Mouse (Mus musculus) kidney, embryonic 15.5 days (tissue): ENCODE measurements around the gene Calu. TPM values are rescaled to one million over a fixed set of nuclear protein-coding genes. Genes with fewer than 3 reads are reported as not detected.

Source experiments
- ATAC-seq: fragments of 200-750 bp; cut with Nextera tagmentation; replicated peaks from 2 replicates; pipeline ENCODE4 v1.8.0; 2017; ENCODE audit warnings: moderate TSS enrichment; ENCODE audit not compliant: low FRiP score
- H3K27ac ChIP-seq: fragments of 300-500 bp; sonication (generic); 2 replicates; pipeline ENCODE4 v1.5.1; 2015; ENCODE audit warnings: mild to moderate bottlenecking, inconsistent platforms
- H3K27me3 ChIP-seq: fragments of 300-500 bp; sonication (generic); 2 replicates; pipeline ENCODE4 v1.6.1; 2015; ENCODE audit warnings: inconsistent platforms
- H3K36me3 ChIP-seq: fragments of 300-500 bp; sonication (generic); 2 replicates; pipeline ENCODE4 v1.6.1; 2015; ENCODE audit warnings: inconsistent platforms
- H3K4me1 ChIP-seq: fragments of 300-500 bp; sonication (generic); 2 replicates; pipeline ENCODE4 v1.6.1; 2015; ENCODE audit warnings: inconsistent platforms
- H3K4me2 ChIP-seq: fragments of 300-500 bp; sonication (generic); 2 replicates; pipeline ENCODE4 v1.6.1; 2015; ENCODE audit warnings: moderate library complexity, mild to moderate bottlenecking, inconsistent platforms
- H3K4me3 ChIP-seq: fragments of 300-500 bp; sonication (generic); replicated peaks from 2 replicates; pipeline ENCODE4 v1.5.1; 2015; ENCODE audit warnings: mild to moderate bottlenecking, inconsistent platforms
- H3K9ac ChIP-seq: fragments of 300-500 bp; sonication (generic); 2 replicates; pipeline ENCODE4 v1.6.1; 2015; ENCODE audit warnings: mild to moderate bottlenecking, inconsistent platforms
- H3K9me3 ChIP-seq: fragments of 300-500 bp; sonication (generic); replicated peaks from 2 replicates; pipeline ENCODE4 v1.6.1; 2016; ENCODE audit warnings: inconsistent platforms
- WGBS: fragments of 180-500 bp; shearing (Covaris S2); methylation state at CpG from one replicate; pipeline ENCODE4 v1.1.7; 2015; ENCODE audit warnings: mixed read lengths; 5-methylcytosine and 5-hydroxymethylcytosine counted together
- polyA plus RNA-seq: library from polyadenylated mRNA; unstranded; fragments of >200 nt; fragmentation: Nextera tagmentation; extraction: Ambion mirVana; gene quantifications from 2 replicates; pipeline ENCODE4 v1.2.1, GENCODE M21; 2015

Calu gene
- polyA plus RNA-seq, 1 experiment from 2014 or later, result 391 TPM

DNA sequence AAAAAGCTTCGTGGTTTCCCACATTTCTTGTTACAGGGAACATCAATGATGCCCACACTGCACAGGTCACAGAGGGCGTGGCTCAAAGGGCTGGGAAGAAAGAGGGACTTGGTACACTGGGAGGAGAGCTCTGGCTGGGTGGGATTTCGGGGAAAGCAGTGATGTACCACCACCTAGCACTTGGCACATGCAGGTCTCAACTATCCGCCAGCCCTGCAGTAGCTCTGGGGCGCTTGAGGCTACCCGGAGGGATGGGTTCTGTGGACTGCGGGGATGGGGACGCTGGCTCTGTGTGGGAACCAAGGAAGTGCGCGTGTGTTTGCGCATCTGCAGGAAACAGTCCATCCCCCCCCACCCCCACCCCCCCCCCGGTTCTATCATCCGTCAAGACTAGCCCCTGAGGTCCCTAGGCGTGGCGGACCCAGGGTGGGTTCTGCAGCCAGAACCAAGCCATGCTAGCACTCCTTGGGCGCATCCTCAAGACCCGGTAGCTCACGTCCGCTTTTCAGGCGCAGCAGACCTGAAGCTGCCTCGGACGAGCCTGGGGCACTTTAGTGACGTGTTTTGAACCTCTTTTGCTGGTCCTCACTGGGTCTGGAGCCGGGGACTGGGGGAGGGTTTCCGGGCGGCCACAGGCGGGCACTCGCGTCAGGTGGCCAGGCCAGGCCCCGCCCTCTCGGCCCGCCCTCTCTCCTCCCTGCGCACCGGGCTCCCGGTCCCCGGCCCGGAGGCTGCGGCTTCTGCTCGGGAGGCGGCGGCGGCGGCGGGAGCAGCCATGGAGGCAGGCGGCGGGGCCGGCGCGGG is 48.2 kb downstream of the Calu start, which contains the start of gene Ccdc136:
Ccdc136 (plus strand) TSS at position 400 of the 804 bp plus-strand sequence.
- peak; percentile 94 for ATAC-seq
- Histone ChIP-seq H3K4me2 (peak within 1 kb of the TSS; percentile 93), H3K27ac (peak within 1 kb of the TSS; percentile 75), H3K4me3 (peak within 1 kb of the TSS; percentile 82), H3K4me1 (peaks cover 21% of the 10 kb centered on the region), H3K36me3 (peaks cover 10% of the 10 kb centered on the region; the same call in 1 of the 2 replicates), H3K9ac (peak within 1 kb of the TSS; percentile 66), H3K9me3 (no peaks in the 10 kb centered on the region), H3K27me3 (peaks cover 31% of the 10 kb centered on the region)
- under 1% methylated on average over 45 of the region's 49 CpGs for WGBS

DNA sequence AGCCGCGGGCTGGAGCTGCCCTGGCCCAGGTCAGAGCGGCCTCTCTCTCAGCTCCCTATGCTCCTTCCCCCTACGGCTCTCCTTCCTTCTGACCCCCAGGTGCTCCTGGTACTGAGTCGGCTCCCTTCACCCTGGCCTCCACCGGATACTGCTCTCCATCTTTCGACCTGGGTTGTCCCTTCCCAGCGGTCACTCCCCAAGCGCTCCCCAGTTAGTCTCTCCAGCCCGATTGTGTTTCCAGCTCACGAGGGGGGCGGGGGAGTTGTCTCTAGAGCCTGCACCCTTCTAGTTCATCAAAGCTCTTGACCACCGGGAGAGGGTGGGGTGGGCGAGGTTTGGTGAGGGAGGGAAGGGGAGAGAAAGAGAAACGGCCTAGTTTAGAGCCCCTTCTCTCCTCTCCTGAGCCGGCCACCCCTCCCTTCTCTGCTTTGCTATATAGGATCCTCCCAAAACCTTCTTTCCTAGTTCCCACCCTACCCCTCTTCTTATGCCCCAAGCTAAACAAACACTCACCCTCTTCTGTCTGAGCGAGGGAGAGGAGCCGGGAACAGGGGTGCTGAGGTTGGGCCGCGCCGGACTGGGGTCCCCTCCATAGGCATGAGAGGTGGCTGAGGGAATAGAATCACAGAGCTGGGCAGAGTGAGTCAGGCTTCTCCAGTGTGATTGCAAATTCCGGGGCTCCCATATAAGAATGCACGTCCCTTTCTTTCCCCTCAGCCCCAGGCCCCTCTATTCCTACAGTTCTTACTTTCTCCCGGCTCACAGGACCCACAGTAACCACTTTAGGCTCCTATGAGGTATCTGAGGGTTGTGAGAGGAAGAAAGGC is 49.1 kb downstream of the Calu start:
- peak overlapping the region; percentile 82 for H3K4me3 ChIP-seq
- WGBS, result 1% methylated on average over 24 of the region's 24 CpGs
- no peaks in the 10 kb centered on the region for H3K9me3 ChIP-seq
- peaks cover 10% of the 10 kb centered on the region; the same call in 1 of the 2 replicates for H3K36me3 ChIP-seq
- peaks cover 21% of the 10 kb centered on the region for H3K4me1 ChIP-seq
- ATAC-seq, result peak; percentile 82
- H3K27me3 ChIP-seq, result peaks cover 30% of the 10 kb centered on the region
- H3K9ac ChIP-seq, result peak overlapping the region; percentile 66
- H3K27ac ChIP-seq, result peak overlapping the region; percentile 75
- peak overlapping the region; percentile 93 for H3K4me2 ChIP-seq

DNA sequence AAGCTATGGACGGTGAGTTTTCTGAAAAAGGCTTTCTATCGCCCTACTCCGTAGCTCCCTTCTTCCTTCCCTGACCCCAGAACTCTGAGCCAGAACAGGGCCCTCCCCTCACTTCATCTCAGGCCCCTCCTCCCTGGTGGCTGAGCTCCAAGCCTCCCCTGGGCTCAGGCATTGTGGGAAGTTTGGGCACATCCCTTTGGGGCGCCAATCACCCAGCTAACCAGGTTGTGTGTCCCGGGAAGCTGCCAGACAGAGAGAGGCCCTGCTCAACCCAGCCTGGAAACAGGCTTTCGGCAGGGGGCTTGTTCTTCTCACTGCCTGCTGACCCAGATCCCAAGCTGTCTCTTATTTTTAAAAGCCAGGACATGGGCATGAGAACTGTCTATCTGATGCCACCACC is 49.7 kb downstream of the Calu start:
- Histone ChIP-seq H3K9ac (peak overlapping the region; percentile 66), H3K4me1 (peaks cover 24% of the 10 kb centered on the region), H3K4me2 (peak overlapping the region; percentile 93), H3K27me3 (peaks cover 30% of the 10 kb centered on the region), H3K27ac (peak overlapping the region; percentile 75), H3K36me3 (peaks cover 10% of the 10 kb centered on the region; the same call in 1 of the 2 replicates), H3K4me3 (peak overlapping the region; percentile 82), H3K9me3 (no peaks in the 10 kb centered on the region)
- 0 out of 2 replicates have a peak, but pooled peaks have one; percentile 26 for ATAC-seq
- 6% methylated on average over 6 of the region's 6 CpGs for WGBS

DNA sequence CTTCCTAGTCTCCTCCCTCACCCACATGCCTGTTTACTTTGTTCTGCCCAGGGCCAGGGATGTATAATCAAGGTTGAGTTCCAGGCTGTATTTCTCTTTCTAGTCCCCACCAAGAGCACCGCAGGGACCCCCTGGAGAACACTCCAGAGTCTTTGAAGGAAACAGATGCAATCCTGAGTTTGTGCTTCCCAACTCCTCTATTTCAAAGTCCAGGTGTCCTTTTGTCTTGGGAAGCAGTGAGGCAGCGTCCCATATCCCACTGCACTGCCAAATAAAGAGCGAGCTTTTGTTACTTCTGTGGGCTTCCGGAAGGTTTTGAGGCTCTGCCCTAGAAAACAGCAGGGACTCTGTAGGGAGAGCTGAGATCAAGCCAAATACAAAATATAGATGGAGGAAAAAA is 52.0 kb downstream of the Calu start:
- no peak for ATAC-seq

DNA sequence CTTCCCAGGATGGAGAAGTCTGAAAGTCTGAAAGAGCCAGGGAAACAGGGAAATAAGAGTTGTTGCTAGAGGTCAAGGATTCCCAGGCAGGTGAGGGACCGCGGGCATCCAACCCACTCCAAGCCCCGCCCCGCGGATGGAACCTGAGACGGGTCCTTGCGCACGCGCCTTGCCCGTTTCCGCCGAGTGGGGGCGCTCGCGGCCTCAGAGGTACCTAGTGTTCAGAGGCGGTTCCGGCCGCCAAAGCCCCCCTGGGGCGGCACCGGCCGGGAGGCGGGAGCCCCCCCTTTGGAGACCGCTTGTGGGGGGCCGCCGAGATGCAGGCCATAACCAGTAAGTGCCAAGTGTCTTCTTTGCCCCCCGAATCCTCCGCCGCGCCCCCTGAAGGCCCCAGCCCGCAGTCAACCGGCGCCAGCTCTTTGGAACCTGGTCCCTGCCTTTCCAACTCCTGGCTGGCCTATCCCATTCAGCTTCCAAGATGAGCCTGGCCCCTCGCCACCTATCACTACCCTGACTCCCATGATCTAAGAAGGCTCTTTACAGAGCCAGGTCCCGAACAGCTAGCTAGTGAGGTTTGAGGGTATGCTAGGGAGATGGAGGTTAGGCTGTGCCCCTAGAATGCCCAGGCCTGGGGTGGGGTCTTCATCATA is 54.9 kb downstream of the Calu start:
- H3K4me2 ChIP-seq, result peak overlapping the region; percentile 59
- H3K36me3 ChIP-seq, result peaks cover 23% of the 10 kb centered on the region; the same call in 1 of the 2 replicates
- peak; percentile 22; the same call in 1 of the 2 replicates for ATAC-seq
- H3K4me1 ChIP-seq, result peaks cover 6% of the 10 kb centered on the region
- 8% methylated on average over 34 of the region's 34 CpGs for WGBS
- H3K27ac ChIP-seq, result no peak overlapping the region
- H3K4me3 ChIP-seq, result peak overlapping the region; percentile 32
- no peaks in the 10 kb centered on the region for H3K9me3 ChIP-seq
- no peak overlapping the region for H3K9ac ChIP-seq
- H3K27me3 ChIP-seq, result peaks cover 6% of the 10 kb centered on the region; the same call in 1 of the 2 replicates

More for the DNA sequence above, 52.0 kb downstream of the Calu start:
- H3K36me3 ChIP-seq, result peaks cover 10% of the 10 kb centered on the region; the same call in 1 of the 2 replicates
- H3K27me3 ChIP-seq, result peaks cover 18% of the 10 kb centered on the region
- H3K9ac ChIP-seq, result no peak overlapping the region
- no peak overlapping the region for H3K27ac ChIP-seq
- H3K4me2 ChIP-seq, result no peak overlapping the region
- WGBS, result 88% methylated on average over 4 of the region's 4 CpGs
- H3K4me1 ChIP-seq, result peaks cover 28% of the 10 kb centered on the region
- H3K4me3 ChIP-seq, result no peak overlapping the region
- H3K9me3 ChIP-seq, result no peaks in the 10 kb centered on the region

GRCm38 (mm10) chr6:29406412-29406811 is 58.5 kb downstream of the Calu start:
- H3K9me3 ChIP-seq, result no peaks in the 10 kb centered on the region
- 80% methylated on average over 6 of the region's 6 CpGs for WGBS
- H3K4me1 ChIP-seq, result peaks cover 6% of the 10 kb centered on the region
- H3K27ac ChIP-seq, result no peak overlapping the region
- H3K36me3 ChIP-seq, result peaks cover 43% of the 10 kb centered on the region
- peaks cover 6% of the 10 kb centered on the region; the same call in 1 of the 2 replicates for H3K27me3 ChIP-seq
- no peak overlapping the region for H3K4me2 ChIP-seq
- no peak for ATAC-seq
- H3K9ac ChIP-seq, result no peak overlapping the region
- no peak overlapping the region for H3K4me3 ChIP-seq

- ATAC-seq, result no peak
- H3K9me3 ChIP-seq, result no peaks in the 10 kb centered on the region
- H3K27me3 ChIP-seq, result no peaks in the 10 kb centered on the region
- H3K4me3 ChIP-seq, result no peak overlapping the region
- no peak overlapping the region for H3K4me2 ChIP-seq
- H3K27ac ChIP-seq, result no peak overlapping the region
- 84% methylated on average over 9 of the region's 9 CpGs for WGBS
- H3K4me1 ChIP-seq, result no peaks in the 10 kb centered on the region
- peaks cover 27% of the 10 kb centered on the region for H3K36me3 ChIP-seq
- no peak overlapping the region for H3K9ac ChIP-seq
Measured at GRCm38 (mm10) chr6:29415446-29415845, 67.6 kb downstream of the Calu start.

- H3K9ac ChIP-seq, result no peak overlapping the region
- 87% methylated on average over 2 of the region's 2 CpGs for WGBS
- H3K27me3 ChIP-seq, result no peaks in the 10 kb centered on the region
- no peak for ATAC-seq
- no peak overlapping the region for H3K27ac ChIP-seq
- no peak overlapping the region for H3K4me3 ChIP-seq
- no peaks in the 10 kb centered on the region for H3K9me3 ChIP-seq
- no peaks in the 10 kb centered on the region; the same call in 1 of the 2 replicates for H3K36me3 ChIP-seq
- no peaks in the 10 kb centered on the region for H3K4me1 ChIP-seq
- no peak overlapping the region for H3K4me2 ChIP-seq
Measured at GRCm38 (mm10) chr6:29420596-29420995, 72.7 kb downstream of the Calu start.

GRCm38 (mm10) chr6:29425118-29425517 is 77.2 kb downstream of the Calu start:
- H3K9me3 ChIP-seq, result no peaks in the 10 kb centered on the region
- no peaks in the 10 kb centered on the region for H3K36me3 ChIP-seq
- no peak overlapping the region for H3K4me3 ChIP-seq
- WGBS, result 84% methylated on average over 8 of the region's 8 CpGs
- no peak overlapping the region for H3K4me2 ChIP-seq
- H3K27me3 ChIP-seq, result no peaks in the 10 kb centered on the region
- no peaks in the 10 kb centered on the region for H3K4me1 ChIP-seq
- no peak overlapping the region for H3K9ac ChIP-seq
- no peak for ATAC-seq
- H3K27ac ChIP-seq, result no peak overlapping the region

DNA sequence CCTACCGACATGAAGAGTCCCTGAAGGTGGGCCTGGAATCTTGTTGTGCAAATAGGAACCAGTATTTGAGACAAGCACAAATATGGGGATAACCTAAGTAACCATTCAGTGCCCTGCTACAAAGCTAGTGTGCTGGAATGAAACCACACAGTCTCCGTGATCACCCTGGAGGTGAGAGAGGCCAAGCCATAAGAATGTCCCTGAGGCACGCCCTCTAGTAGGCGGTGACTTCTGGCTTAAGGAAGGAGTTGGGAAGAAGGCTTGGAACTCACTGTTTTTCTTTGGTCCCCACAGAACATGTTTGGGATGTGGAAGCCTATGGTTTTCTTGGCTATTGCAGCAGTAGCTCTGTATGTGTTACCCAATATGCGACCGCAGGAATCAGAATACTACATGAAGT is 78.5 kb downstream of the Calu start:
- Histone ChIP-seq H3K4me1 (0 out of 2 replicates have a peak, but pooled peaks cover under 1% of the 10 kb centered on the region), H3K9ac (no peak overlapping the region), H3K4me3 (no peak overlapping the region), H3K27ac (no peak overlapping the region), H3K27me3 (peaks cover 4% of the 10 kb centered on the region; the same call in 1 of the 2 replicates), H3K4me2 (no peak overlapping the region), H3K36me3 (no peaks in the 10 kb centered on the region), H3K9me3 (no peaks in the 10 kb centered on the region)
- ATAC-seq, result no peak
- 74% methylated on average over 6 of the region's 6 CpGs for WGBS
